Mouse (Mus musculus): ENCODE measurements around the gene Lepr. TPM values are rescaled to one million over a fixed set of nuclear protein-coding genes. Genes with fewer than 3 reads are reported as not detected.

Lepr gene
- not detected for polyA plus RNA-seq (2017; shearing (Covaris generic))

GRCm38 (mm10) chr4:101717367-101718121 lies at the start of gene Lepr:
Gene Lepr (plus strand): TSS chr4:101717404.

GRCm38 (mm10) chr4:101843923-101844322 lies 126.7 kb downstream of the Lepr start, which contains the start of gene B020004J07Rik:
Gene B020004J07Rik (minus strand): TSS chr4:101844023.

Other genes with a start within 250 kb of the Lepr start
- gene Dnajc6, start 220.8 kb upstream of the Lepr start, polyA plus RNA-seq (2017; shearing (Covaris generic)): 1.4 TPM
- gene Leprot, start 69.7 kb upstream of the Lepr start, polyA plus RNA-seq (2017; shearing (Covaris generic)): 82.9 TPM
- not detected for gene B020004J07Rik, start 126.6 kb downstream of the Lepr start, polyA plus RNA-seq (2017; shearing (Covaris generic))
- gene C130073F10Rik, start 176.4 kb downstream of the Lepr start, polyA plus RNA-seq (2017; shearing (Covaris generic)): not detected
- gene Gm12800, start 191.7 kb downstream of the Lepr start, polyA plus RNA-seq (2017; shearing (Covaris generic)): not detected
- gene Gm12794, start 223.0 kb downstream of the Lepr start, polyA plus RNA-seq (2017; shearing (Covaris generic)): not detected

Measured in CD4-positive, CD25-positive, alpha-beta regulatory T cell, adult 9 weeks (primary cell).